Mouse (Mus musculus) lung, postnatal 10 days (tissue): ENCODE results near the gene Hist1h2ab.
"Not testable (repeated sequence)": the region's sequence is repeated elsewhere in the genome, so short reads cannot be mapped to it uniquely, and the experiment has no call there.

Experiments used
- DNase-seq: peaks from one replicate; pipeline ENCODE4 v3.0.0; 2021

Gene Hist1h2ab

DNA sequence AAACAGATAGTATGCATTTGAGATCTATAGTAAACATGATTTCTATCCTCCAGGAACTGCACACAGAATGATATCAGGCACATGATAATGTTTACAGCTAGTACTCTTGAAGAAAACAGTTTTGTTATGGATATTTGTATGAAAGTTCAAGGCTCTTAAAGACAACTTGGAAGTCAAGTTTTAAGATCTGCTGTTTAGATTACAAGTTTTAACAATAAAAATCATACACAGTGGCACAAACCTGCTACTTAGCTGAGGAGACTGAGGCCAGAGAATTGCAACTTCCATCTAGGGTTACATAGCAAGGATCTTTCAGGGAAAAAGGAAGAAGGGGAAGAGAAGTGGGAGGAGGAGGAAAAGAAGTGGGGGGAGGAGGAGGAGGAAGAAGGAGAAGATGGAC, 4.1 kb downstream of the Hist1h2ab start:
- DNase-seq, result no peak

DNA sequence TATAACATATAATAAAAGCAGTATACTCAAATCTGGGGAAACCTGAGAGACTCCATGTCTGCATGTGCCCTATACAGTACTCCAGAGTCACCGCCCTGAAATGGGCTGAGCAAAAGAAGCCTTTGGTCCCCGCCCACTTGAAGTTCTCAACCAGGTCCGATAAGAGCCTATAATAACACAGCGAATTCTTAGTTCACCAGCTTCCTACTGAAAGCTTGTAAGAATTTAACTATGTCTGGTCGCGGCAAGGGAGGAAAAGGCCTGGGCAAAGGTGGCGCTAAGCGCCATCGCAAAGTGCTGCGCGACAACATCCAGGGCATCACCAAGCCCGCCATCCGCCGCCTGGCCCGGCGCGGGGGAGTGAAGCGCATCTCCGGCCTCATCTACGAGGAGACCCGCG, 5.9 kb downstream of the Hist1h2ab start, which contains the start of gene Hist1h4b:
Hist1h4b (plus strand) TSS at position 224 of the 400 bp plus-strand sequence.
- peak; percentile 93 for DNase-seq

DNA sequence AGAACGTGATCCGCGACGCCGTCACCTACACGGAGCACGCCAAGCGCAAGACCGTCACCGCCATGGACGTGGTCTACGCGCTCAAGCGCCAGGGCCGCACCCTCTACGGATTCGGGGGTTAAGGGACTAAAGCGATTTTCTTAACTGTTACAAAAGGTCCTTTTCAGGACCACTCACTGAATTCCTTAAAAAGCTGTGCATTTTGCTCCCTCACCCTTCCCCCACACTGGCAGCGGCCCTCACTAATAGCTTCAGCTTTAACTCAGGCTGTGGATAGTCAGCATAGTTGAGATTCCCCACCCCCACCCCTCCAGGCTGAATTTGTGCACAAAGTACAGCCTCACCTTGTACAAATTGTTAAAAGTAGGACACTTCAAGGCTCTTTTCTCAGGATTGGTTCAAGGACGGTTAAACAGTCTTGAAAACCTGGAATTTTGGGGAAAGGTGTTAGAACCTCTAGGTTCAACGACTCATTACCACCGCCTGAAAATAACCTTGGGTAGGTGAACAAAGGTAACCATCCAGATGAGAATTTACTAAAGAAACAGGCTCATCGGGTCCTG, 6.4 kb downstream of the Hist1h2ab start:
- DNase-seq, result no peak

- no peak for DNase-seq
These were observed 7.0 kb downstream of the Hist1h2ab start for GRCm38 (mm10) chr13:23757921-23758320.

GRCm38 (mm10) chr13:23759251-23759771, 8.4 kb downstream of the Hist1h2ab start:
- DNase-seq, result no peak

DNA sequence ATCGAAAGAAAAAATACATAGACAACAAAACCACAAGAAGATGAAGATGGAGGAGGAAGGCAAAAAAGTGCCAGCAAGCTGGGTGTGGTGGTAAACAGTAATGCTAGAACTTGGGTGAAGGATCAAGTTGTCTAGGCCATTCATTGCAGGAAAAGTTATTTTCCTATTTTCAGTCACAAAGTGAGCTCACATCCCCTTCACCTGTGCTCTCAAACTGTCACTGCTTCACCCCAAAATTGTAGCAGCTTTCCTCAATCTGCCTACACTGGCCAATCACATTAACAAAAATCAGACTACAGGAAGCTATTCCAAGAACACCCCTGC, 9.0 kb downstream of the Hist1h2ab start:
- no peak for DNase-seq

DNA sequence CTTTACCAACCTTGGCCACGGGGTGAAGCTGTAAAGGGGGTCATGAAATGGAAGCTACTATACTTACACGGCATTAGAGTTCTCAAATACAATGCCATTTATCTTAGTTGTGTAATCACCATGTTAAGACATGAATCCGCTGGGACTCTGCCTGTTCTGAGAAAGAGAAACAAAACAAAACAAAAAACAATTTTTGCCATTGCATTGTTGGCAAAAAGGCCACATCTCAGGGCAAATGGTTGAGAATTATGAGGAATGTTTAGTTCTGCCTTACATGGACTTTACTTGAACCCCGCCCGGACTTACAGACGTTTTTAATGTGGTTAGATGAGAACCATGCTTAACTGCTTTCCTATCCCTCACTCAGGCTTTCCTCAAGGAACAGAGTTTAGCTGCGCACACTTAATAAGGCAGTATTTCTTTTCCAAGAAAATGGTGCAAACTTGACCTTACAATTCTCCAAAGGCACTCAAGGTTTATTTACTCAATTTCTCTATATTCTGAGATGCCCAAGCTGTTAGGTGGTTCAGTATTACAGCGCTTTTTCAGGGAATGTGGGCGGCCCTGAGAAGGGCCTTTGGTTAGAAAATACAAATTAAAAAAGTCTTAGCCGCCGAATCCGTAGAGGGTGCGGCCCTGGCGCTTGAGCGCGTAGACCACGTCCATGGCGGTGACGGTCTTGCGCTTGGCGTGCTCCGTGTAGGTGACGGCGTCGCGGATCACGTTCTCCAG, 9.5 kb downstream of the Hist1h2ab start:
- peak; percentile 31 for DNase-seq

- DNase-seq, result peak; percentile 99
These were observed 10.3 kb downstream of the Hist1h2ab start, which contains the start of gene Hist1h4a for GRCm38 (mm10) chr13:23760972-23761864. Hist1h4a (minus strand) TSS chr13:23761230.

DNA sequence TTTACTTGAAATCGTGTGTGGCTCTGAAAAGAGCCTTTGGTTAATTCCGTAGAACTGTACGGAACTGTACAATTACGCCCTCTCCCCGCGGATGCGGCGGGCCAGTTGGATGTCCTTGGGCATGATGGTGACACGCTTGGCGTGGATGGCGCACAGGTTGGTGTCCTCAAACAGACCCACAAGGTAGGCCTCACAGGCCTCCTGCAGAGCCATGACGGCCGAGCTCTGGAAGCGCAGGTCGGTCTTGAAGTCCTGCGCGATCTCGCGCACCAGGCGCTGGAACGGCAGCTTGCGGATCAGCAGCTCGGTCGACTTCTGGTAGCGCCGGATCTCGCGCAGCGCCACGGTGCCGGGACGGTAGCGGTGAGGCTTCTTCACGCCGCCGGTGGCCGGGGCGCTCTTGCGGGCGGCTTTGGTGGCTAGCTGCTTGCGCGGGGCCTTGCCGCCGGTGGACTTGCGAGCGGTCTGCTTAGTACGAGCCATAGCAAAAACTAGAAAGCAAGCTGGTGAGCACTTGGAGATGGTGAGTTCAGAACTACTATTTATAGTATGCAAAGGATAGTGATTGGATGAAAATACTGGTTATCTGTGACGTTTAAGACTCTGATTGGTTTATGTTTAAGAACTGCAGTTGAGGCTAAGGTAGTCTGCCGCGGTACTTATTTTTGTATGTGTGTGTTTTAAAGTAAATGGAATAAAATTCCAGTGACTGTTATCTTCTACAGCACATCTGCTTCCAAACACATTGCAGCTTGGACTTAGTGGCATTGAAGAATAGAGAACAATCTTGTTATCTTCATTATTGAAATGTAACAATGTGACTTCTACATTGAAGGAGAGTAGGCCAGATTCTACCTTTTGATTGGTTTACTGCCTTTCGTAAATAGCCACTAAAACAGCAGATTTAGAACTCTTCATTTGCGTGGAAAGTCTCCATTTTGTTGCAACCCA, 11.2 kb downstream of the Hist1h2ab start, which contains the start of gene Hist1h3a:
Hist1h3a (minus strand) TSS at position 516 of the 951 bp plus-strand sequence.
- DNase-seq, result peak; percentile 64

- no peak for DNase-seq
These were observed 12.3 kb downstream of the Hist1h2ab start for GRCm38 (mm10) chr13:23763242-23763585.

- DNase-seq, result peak; percentile 92
These were observed 12.8 kb downstream of the Hist1h2ab start, which contains the start of gene Hist1h1a for GRCm38 (mm10) chr13:23763586-23764323. Hist1h1a (plus strand) TSS chr13:23763666.

GRCm38 (mm10) chr13:23764324-23765171, 13.6 kb downstream of the Hist1h2ab start:
- no peak for DNase-seq

- no peak for DNase-seq
These were observed 14.2 kb downstream of the Hist1h2ab start for GRCm38 (mm10) chr13:23765172-23765513.

DNA sequence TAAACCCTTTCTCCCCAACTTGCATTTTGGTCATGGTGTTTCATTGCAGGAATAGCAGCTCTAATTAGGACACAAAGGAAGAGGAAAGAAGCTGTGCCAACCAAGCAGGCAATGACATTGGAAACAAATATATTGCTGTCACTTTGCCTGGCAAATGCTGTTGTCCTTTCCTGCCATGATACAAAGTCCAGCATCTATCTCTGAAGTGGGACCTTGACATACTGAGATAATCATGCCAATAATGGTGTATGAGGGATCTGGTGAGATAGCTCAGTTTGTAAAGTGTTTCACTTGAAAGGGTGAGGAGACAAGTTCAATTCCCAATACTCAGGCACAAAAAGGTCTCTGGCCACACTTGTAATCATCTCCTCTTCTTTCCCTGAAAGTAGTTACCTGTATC, 15.8 kb downstream of the Hist1h2ab start:
- no peak for DNase-seq

- no peak for DNase-seq
These were observed 18.0 kb downstream of the Hist1h2ab start for GRCm38 (mm10) chr13:23768834-23769397.

- not testable (repeated sequence) for DNase-seq
These were observed 18.7 kb downstream of the Hist1h2ab start, which contains the start of gene Trim38 for GRCm38 (mm10) chr13:23769613-23770012. Trim38 (plus strand) TSS chr13:23769913.

GRCm38 (mm10) chr13:23772561-23773313, 21.8 kb downstream of the Hist1h2ab start:
- peak; percentile 51 for DNase-seq

DNA sequence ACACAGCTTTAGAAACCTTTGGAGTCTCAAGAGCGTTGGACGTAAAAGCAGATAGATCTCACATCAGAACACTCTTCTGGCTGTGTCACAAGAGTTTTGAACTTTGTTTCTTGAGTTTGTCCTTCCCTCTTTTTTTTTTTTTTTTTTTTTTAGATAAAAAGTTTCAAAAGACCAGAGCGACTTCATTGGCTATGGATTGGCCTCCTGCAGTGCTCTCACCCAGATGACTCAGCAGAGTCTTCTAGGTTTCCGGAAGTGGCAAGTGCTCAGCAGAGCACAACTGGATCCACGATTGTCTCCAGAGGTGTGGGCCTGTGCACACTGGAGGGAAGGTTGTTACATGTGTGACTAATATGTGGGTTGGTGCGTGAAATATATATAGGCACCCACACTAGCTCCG, 27.4 kb downstream of the Hist1h2ab start:
- DNase-seq, result no peak

GRCm38 (mm10) chr13:23779025-23779424, 28.1 kb downstream of the Hist1h2ab start:
- DNase-seq, result no peak
